Mouse (Mus musculus): ENCODE results near the gene Irf2bpl. TPM values are rescaled to one million over a fixed set of nuclear protein-coding genes. Genes with fewer than 3 reads are reported as not detected.

The Irf2bpl gene
- polyA plus RNA-seq, 1 experiment from 2014 or later = 2.8 TPM

- 0 out of 2 replicates have a peak, but pooled peaks have one; percentile 28 for ATAC-seq (ENCODE audit: insufficient read depth)
- H3K9ac ChIP-seq = no peak overlapping the region
- no peak overlapping the region for H3K27ac ChIP-seq (replicated peaks)
- 65% methylated on average over 4 of the region's 4 CpGs for WGBS (ENCODE audit: insufficient replicate concordance)
- no peak overlapping the region for H3K4me3 ChIP-seq (replicated peaks)
- H3K36me3 ChIP-seq (replicated peaks) = no peaks in the 10 kb centered on the region
- H3K27me3 ChIP-seq = peaks cover 2% of the 10 kb centered on the region; the same call in 1 of the 2 replicates
- peaks cover 6% of the 10 kb centered on the region; the same call in 1 of the 2 replicates for H3K4me1 ChIP-seq (replicated peaks)
- no peaks in the 10 kb centered on the region for H3K9me3 ChIP-seq (replicated peaks)
- H3K4me2 ChIP-seq = no peak overlapping the region
Measured at GRCm38 (mm10) chr12:86871666-86872334, 12.8 kb downstream of the Irf2bpl start.

GRCm38 (mm10) chr12:86870996-86871395 lies 13.6 kb downstream of the Irf2bpl start:
- no peak overlapping the region for H3K9ac ChIP-seq
- 72% methylated on average over 3 of the region's 3 CpGs for WGBS (ENCODE audit: insufficient replicate concordance)
- no peak overlapping the region for H3K4me2 ChIP-seq
- H3K27ac ChIP-seq (replicated peaks) = no peak overlapping the region
- ATAC-seq (ENCODE audit: insufficient read depth) = no peak
- H3K4me3 ChIP-seq (replicated peaks) = no peak overlapping the region
- no peaks in the 10 kb centered on the region for H3K36me3 ChIP-seq (replicated peaks)
- no peaks in the 10 kb centered on the region for H3K9me3 ChIP-seq (replicated peaks)
- H3K27me3 ChIP-seq = no peaks in the 10 kb centered on the region
- H3K4me1 ChIP-seq (replicated peaks) = peaks cover 6% of the 10 kb centered on the region; the same call in 1 of the 2 replicates

GRCm38 (mm10) chr12:86869761-86870160 lies 14.8 kb downstream of the Irf2bpl start:
- H3K27ac ChIP-seq (replicated peaks) = no peak overlapping the region

GRCm38 (mm10) chr12:86867271-86868223 lies 17.1 kb downstream of the Irf2bpl start:
- H3K4me1 ChIP-seq (replicated peaks) = peaks cover 6% of the 10 kb centered on the region; the same call in 1 of the 2 replicates
- H3K36me3 ChIP-seq (replicated peaks) = no peaks in the 10 kb centered on the region
- no peaks in the 10 kb centered on the region for H3K27me3 ChIP-seq
- H3K9me3 ChIP-seq (replicated peaks) = no peaks in the 10 kb centered on the region
- no peak overlapping the region for H3K4me3 ChIP-seq (replicated peaks)
- no peak overlapping the region for H3K4me2 ChIP-seq
- 42% methylated on average over 14 of the region's 14 CpGs for WGBS (ENCODE audit: insufficient replicate concordance)
- H3K27ac ChIP-seq (replicated peaks) = no peak overlapping the region
- no peak overlapping the region for H3K9ac ChIP-seq
- ATAC-seq (ENCODE audit: insufficient read depth) = peak; percentile 25; the same call in 1 of the 2 replicates

More at GRCm38 (mm10) chr12:86869761-86870160, 14.8 kb downstream of the Irf2bpl start:
- Histone ChIP-seq H3K4me1 (replicated peaks) (peaks cover 6% of the 10 kb centered on the region; the same call in 1 of the 2 replicates), H3K9me3 (replicated peaks) (no peaks in the 10 kb centered on the region), H3K4me2 (no peak overlapping the region), H3K4me3 (replicated peaks) (no peak overlapping the region), H3K27me3 (no peaks in the 10 kb centered on the region), H3K9ac (no peak overlapping the region), H3K36me3 (replicated peaks) (no peaks in the 10 kb centered on the region)
- 75% methylated on average over 6 of the region's 6 CpGs for WGBS (ENCODE audit: insufficient replicate concordance)
- ATAC-seq (ENCODE audit: insufficient read depth) = no peak

- Histone ChIP-seq H3K9ac (no peak overlapping the region), H3K4me1 (replicated peaks) (peaks cover 18% of the 10 kb centered on the region), H3K9me3 (replicated peaks) (no peaks in the 10 kb centered on the region), H3K4me3 (replicated peaks) (no peak overlapping the region), H3K36me3 (replicated peaks) (no peaks in the 10 kb centered on the region), H3K27ac (replicated peaks) (no peak overlapping the region), H3K4me2 (no peak overlapping the region), H3K27me3 (no peaks in the 10 kb centered on the region)
- ATAC-seq (ENCODE audit: insufficient read depth) = no peak
- WGBS (ENCODE audit: insufficient replicate concordance) = 71% methylated on average over 5 of the region's 5 CpGs
Measured at GRCm38 (mm10) chr12:86864316-86865020, 20.1 kb downstream of the Irf2bpl start.

GRCm38 (mm10) chr12:86859924-86860790 lies 24.4 kb downstream of the Irf2bpl start:
- Histone ChIP-seq H3K36me3 (replicated peaks) (no peaks in the 10 kb centered on the region), H3K4me1 (replicated peaks) (peaks cover 25% of the 10 kb centered on the region), H3K9ac (no peak overlapping the region), H3K4me2 (no peak overlapping the region), H3K9me3 (replicated peaks) (no peaks in the 10 kb centered on the region), H3K27me3 (no peaks in the 10 kb centered on the region), H3K4me3 (replicated peaks) (no peak overlapping the region), H3K27ac (replicated peaks) (no peak overlapping the region)
- 49% methylated on average over 10 of the region's 10 CpGs for WGBS (ENCODE audit: insufficient replicate concordance)
- no peak for ATAC-seq (ENCODE audit: insufficient read depth)

GRCm38 (mm10) chr12:86858983-86859872 lies 25.4 kb downstream of the Irf2bpl start:
- no peaks in the 10 kb centered on the region for H3K9me3 ChIP-seq (replicated peaks)
- no peak for ATAC-seq (ENCODE audit: insufficient read depth)
- H3K9ac ChIP-seq = no peak overlapping the region
- H3K4me2 ChIP-seq = no peak overlapping the region
- 46% methylated on average over 6 of the region's 6 CpGs for WGBS (ENCODE audit: insufficient replicate concordance)
- H3K36me3 ChIP-seq (replicated peaks) = no peaks in the 10 kb centered on the region
- no peak overlapping the region for H3K4me3 ChIP-seq (replicated peaks)
- no peak overlapping the region for H3K27ac ChIP-seq (replicated peaks)
- peaks cover 28% of the 10 kb centered on the region for H3K4me1 ChIP-seq (replicated peaks)
- H3K27me3 ChIP-seq = no peaks in the 10 kb centered on the region

GRCm38 (mm10) chr12:86858498-86858897 lies 26.1 kb downstream of the Irf2bpl start:
- Histone ChIP-seq H3K4me3 (replicated peaks) (no peak overlapping the region), H3K4me2 (no peak overlapping the region), H3K27me3 (no peaks in the 10 kb centered on the region), H3K36me3 (replicated peaks) (no peaks in the 10 kb centered on the region), H3K27ac (replicated peaks) (no peak overlapping the region), H3K9ac (no peak overlapping the region), H3K9me3 (replicated peaks) (no peaks in the 10 kb centered on the region), H3K4me1 (replicated peaks) (peaks cover 30% of the 10 kb centered on the region)
- no peak for ATAC-seq (ENCODE audit: insufficient read depth)
- WGBS (ENCODE audit: insufficient replicate concordance) = 74% methylated on average over 4 of the region's 4 CpGs

GRCm38 (mm10) chr12:86857290-86857689 lies 27.3 kb downstream of the Irf2bpl start:
- H3K9me3 ChIP-seq (replicated peaks) = no peaks in the 10 kb centered on the region
- no peak overlapping the region for H3K4me3 ChIP-seq (replicated peaks)
- no peak for ATAC-seq (ENCODE audit: insufficient read depth)
- WGBS (ENCODE audit: insufficient replicate concordance) = 71% methylated on average over 8 of the region's 8 CpGs
- H3K27ac ChIP-seq (replicated peaks) = no peak overlapping the region
- H3K4me1 ChIP-seq (replicated peaks) = peaks cover 35% of the 10 kb centered on the region
- no peak overlapping the region for H3K9ac ChIP-seq
- H3K4me2 ChIP-seq = no peak overlapping the region
- H3K27me3 ChIP-seq = no peaks in the 10 kb centered on the region
- H3K36me3 ChIP-seq (replicated peaks) = no peaks in the 10 kb centered on the region
